Mouse (Mus musculus) lung, adult 2 months (tissue): ENCODE data around the gene Echs1.

ENCODE experiments used
- CTCF ChIP-seq: fragments of 200-500 bp; IDR thresholded peaks from 2 replicates; pipeline ENCODE4 v1.5.1; 2011; ENCODE audit warnings: mild to moderate bottlenecking, low read length, control low read depth; ENCODE audit not compliant: insufficient read depth
- POLR2A ChIP-seq: fragments of 200-500 bp; IDR thresholded peaks from 2 replicates; pipeline ENCODE4 v1.6.1; 2011; ENCODE audit warnings: low read depth, mild to moderate bottlenecking, control low read depth, low read length, borderline replicate concordance; ENCODE audit errors: extremely low read depth

DNA sequence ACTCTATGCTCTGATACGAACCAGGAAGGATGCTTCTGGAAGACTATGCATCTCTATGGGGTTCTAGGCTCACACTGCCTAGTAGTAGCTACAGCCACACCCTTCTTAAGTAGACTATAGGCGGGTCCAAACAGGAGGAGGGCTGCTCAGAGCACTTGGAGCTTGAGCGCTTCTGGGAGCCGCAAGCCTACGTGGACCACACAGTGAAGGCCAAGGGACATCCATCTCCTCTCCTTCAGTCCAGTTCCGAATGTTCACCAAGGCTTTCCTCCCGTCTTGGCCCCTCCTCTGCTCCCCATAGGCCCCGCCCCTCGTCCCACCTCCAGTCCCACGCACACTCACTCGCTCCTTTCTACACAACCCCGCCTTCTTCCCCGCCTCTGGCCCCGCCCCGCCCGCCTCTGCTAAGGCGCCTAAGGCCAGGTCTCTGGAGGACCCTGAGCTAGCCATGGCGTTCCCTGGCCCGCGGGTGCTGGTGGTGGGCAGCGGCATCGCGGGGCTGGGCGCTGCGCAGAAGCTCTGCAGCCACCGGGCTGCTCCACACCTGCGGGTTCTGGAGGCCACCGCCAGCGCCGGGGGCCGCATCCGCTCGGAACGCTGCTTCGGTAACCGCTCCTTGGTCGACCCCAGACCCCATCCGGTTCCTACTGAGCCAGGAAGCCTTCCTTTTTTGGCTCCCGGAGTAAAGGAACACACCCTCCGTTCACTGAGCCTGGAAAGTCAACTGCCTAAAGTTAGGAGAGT is 9.2 kb upstream of the Echs1 start:
- TF ChIP-seq POLR2A (peak; percentile 36; the same call in 1 of the 2 replicates), CTCF (no peak)
